Mouse (Mus musculus) neural tube, embryonic 14.5 days (tissue): ENCODE measurements at regions not wholly inside any gene's neighbourhood (a gene's known extent, or its start where the extent isn't known, plus 50 kb on each side); places are given as distances from the start of the nearest gene placed in this dataset.
A peak's percentile ranks its signal among the peaks of the same experiment; 100 is the strongest.

Experiments
- ATAC-seq: fragments of 200-750 bp; cut with Nextera tagmentation; 2 replicates; pipeline ENCODE4 v1.8.0; 2017; ENCODE audit warnings: low read depth, mild to moderate bottlenecking, moderate TSS enrichment, moderate library complexity
- H3K27ac ChIP-seq: fragments of 300-500 bp; sonication (generic); 2 replicates; pipeline ENCODE4 v1.5.1; 2014; ENCODE audit warnings: low read depth, mild to moderate bottlenecking, control low read depth, low read length, moderate library complexity, mixed read lengths
- H3K27me3 ChIP-seq: fragments of 300-500 bp; sonication (generic); 2 replicates; pipeline ENCODE4 v1.6.1; 2014; ENCODE audit warnings: low read length; ENCODE audit not compliant: control insufficient read depth, insufficient read depth
- H3K36me3 ChIP-seq: fragments of 300-500 bp; sonication (generic); 2 replicates; pipeline ENCODE4 v1.6.1; 2014; ENCODE audit warnings: low read length, mixed read lengths; ENCODE audit not compliant: control insufficient read depth, insufficient read depth
- H3K4me1 ChIP-seq: fragments of 300-500 bp; sonication (generic); 2 replicates; pipeline ENCODE4 v1.6.1; 2014; ENCODE audit warnings: low read length; ENCODE audit not compliant: control insufficient read depth, insufficient read depth
- H3K4me2 ChIP-seq: fragments of 300-500 bp; sonication (generic); 2 replicates; pipeline ENCODE4 v1.6.1; 2014; ENCODE audit warnings: mild to moderate bottlenecking, low read depth, low read length, control low read depth
- H3K4me3 ChIP-seq: fragments of 300-500 bp; sonication (generic); 2 replicates; pipeline ENCODE4 v1.5.1; 2014; ENCODE audit warnings: low read depth, low read length, control low read depth, mixed read lengths
- H3K9ac ChIP-seq: fragments of 300-500 bp; sonication (generic); replicated peaks from 2 replicates; pipeline ENCODE4 v1.6.1; 2014; ENCODE audit warnings: low read depth, mild to moderate bottlenecking, control low read depth, low read length, mixed read lengths
- H3K9me3 ChIP-seq: fragments of 300-500 bp; sonication (generic); 2 replicates; pipeline ENCODE4 v1.6.1; 2016; ENCODE audit warnings: low read length; ENCODE audit not compliant: control insufficient read depth
- WGBS: fragments of 180-500 bp; shearing (Covaris S2); extraction: QIAGEN DNeasy Blood & Tissue Kit; methylation state at CpG from one replicate; pipeline ENCODE4 v1.1.7; 2014; 5-methylcytosine and 5-hydroxymethylcytosine counted together

DNA sequence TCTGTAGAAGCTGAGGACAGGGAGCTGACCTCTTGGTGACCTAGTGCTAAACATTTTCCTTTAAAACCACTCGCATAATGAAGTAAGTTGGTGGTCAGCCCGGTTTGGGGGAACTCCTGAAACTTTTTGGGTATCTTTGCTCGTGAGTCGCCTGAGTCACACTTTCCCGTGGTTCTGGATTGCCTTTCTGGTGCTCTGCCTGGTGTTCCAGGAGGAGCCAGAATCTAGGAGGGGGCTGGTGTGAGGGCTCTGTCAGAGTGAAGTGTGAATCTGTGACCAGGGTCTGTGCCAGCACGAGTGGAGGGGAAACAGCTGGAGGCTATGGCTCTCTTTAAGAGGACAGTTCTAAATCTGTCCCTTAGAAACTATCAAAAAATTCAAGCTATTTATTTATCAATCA is 141.8 kb upstream of the Rap1b start:
- no peak for ATAC-seq
- Histone ChIP-seq H3K4me3 (no peak overlapping the region), H3K4me2 (no peak overlapping the region), H3K4me1 (peaks cover 3% of the 10 kb centered on the region; the same call in 1 of the 2 replicates), H3K36me3 (no peaks in the 10 kb centered on the region), H3K27ac (no peak overlapping the region), H3K27me3 (no peaks in the 10 kb centered on the region), H3K9me3 (no peaks in the 10 kb centered on the region), H3K9ac (no peak overlapping the region)
- 72% methylated on average over 6 of the region's 6 CpGs for WGBS

DNA sequence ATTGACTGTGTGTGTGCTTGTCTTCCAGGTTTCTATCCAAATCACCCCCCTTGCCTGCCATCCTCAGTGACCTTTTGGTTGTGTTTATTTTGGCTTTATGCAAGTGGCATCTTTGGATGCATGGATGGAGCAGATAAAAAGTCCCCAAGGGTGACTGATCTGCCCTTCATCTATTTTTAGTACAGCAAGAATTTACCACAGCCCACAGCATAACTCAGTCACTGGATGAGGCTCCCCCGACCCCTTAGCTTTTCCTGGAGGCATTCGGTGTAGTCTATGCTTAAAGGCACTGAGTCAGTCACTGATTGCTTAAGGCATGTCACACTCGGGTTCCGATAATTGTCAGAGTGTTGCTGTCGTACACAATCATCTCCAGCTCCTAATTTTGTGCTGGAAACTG is 142.2 kb upstream of the Rap1b start:
- H3K36me3 ChIP-seq: no peaks in the 10 kb centered on the region
- ATAC-seq: no peak
- H3K4me2 ChIP-seq: no peak overlapping the region
- no peaks in the 10 kb centered on the region for H3K9me3 ChIP-seq
- no peaks in the 10 kb centered on the region for H3K27me3 ChIP-seq
- no peak overlapping the region for H3K9ac ChIP-seq
- H3K4me1 ChIP-seq: no peaks in the 10 kb centered on the region
- no peak overlapping the region for H3K4me3 ChIP-seq
- no peak overlapping the region for H3K27ac ChIP-seq
- 80% methylated on average over 5 of the region's 5 CpGs for WGBS

- H3K36me3 ChIP-seq: no peaks in the 10 kb centered on the region
- 76% methylated on average over 1 of the region's 1 CpGs for WGBS
Measured at GRCm38 (mm10) chr10:117991176-117991575, 145.3 kb upstream of the Rap1b start.

GRCm38 (mm10) chr10:117992317-117992716 is 146.5 kb upstream of the Rap1b start:
- Histone ChIP-seq H3K27ac (no peak overlapping the region), H3K36me3 (no peaks in the 10 kb centered on the region), H3K9ac (no peak overlapping the region), H3K4me3 (no peak overlapping the region), H3K9me3 (no peaks in the 10 kb centered on the region), H3K27me3 (no peaks in the 10 kb centered on the region), H3K4me2 (no peak overlapping the region), H3K4me1 (peaks cover 11% of the 10 kb centered on the region)
- 76% methylated on average over 9 of the region's 9 CpGs for WGBS
- no peak for ATAC-seq

More at GRCm38 (mm10) chr10:117991176-117991575, 145.3 kb upstream of the Rap1b start:
- Histone ChIP-seq H3K4me1 (peaks cover 11% of the 10 kb centered on the region), H3K9me3 (no peaks in the 10 kb centered on the region), H3K27ac (no peak overlapping the region), H3K27me3 (no peaks in the 10 kb centered on the region), H3K4me2 (no peak overlapping the region), H3K9ac (no peak overlapping the region), H3K4me3 (no peak overlapping the region)
- no peak for ATAC-seq

DNA sequence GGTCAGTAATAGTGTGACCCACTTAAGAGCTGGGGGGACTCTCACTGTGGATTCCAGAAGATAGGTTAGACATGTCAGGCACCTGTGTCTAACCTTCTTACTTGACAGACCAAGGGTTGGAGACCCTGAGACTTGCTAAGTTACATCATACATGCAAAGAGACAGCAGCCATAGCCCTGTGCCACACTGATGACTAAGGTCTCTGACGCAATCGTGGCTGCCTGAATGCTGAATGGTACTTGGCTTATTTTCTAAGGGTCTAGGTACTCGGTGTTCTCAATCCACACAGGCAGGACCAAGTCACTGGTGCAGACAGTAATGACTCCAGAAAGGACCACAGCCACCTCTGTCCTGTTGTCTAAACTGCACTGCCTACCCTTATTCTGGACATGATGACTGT is 147.8 kb upstream of the Mdm1 start:
- H3K27ac ChIP-seq: no peak overlapping the region
- peaks cover 11% of the 10 kb centered on the region for H3K4me1 ChIP-seq
- 88% methylated on average over 3 of the region's 3 CpGs for WGBS
- H3K9me3 ChIP-seq: no peaks in the 10 kb centered on the region
- no peaks in the 10 kb centered on the region for H3K36me3 ChIP-seq
- H3K4me3 ChIP-seq: no peak overlapping the region
- no peaks in the 10 kb centered on the region for H3K27me3 ChIP-seq
- H3K4me2 ChIP-seq: no peak overlapping the region
- no peak overlapping the region for H3K9ac ChIP-seq
- no peak for ATAC-seq

- no peaks in the 10 kb centered on the region for H3K9me3 ChIP-seq
- no peaks in the 10 kb centered on the region for H3K27me3 ChIP-seq
- no peaks in the 10 kb centered on the region for H3K36me3 ChIP-seq
- peak overlapping the region; percentile 35; the same call in 1 of the 2 replicates for H3K4me2 ChIP-seq
- H3K4me1 ChIP-seq: peaks cover 11% of the 10 kb centered on the region
- ATAC-seq: peak; percentile 65
- H3K9ac ChIP-seq: no peak overlapping the region
- WGBS: 14% methylated on average over 9 of the region's 9 CpGs
- peak overlapping the region; percentile 74 for H3K27ac ChIP-seq
- H3K4me3 ChIP-seq: peak overlapping the region; percentile 6; the same call in 1 of the 2 replicates
Measured at GRCm38 (mm10) chr10:117994768-117995167, 146.8 kb upstream of the Mdm1 start.

DNA sequence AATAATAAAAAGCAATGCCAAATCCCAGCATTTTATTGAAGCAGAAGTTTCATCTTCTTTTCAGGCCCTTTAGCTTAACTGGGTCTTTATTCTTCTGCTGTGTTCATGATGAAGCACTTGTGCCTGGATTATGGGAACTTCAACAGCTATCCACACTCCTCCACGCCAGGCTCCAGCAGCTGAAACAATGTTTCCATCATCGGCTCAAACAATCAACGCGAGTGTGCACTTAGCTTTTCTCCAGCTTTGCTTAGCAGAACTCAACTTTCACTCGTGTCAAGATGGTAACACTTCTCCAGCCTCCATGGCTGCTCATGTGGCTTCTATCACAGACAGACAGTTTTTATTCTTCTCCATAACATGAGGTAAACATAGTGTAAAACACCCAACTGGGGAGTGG is 143.8 kb upstream of the Mdm1 start:
- Histone ChIP-seq H3K4me3 (no peak overlapping the region), H3K9ac (no peak overlapping the region), H3K36me3 (no peaks in the 10 kb centered on the region), H3K4me2 (no peak overlapping the region), H3K27me3 (no peaks in the 10 kb centered on the region), H3K27ac (no peak overlapping the region), H3K9me3 (no peaks in the 10 kb centered on the region), H3K4me1 (peaks cover 11% of the 10 kb centered on the region)
- 88% methylated on average over 5 of the region's 5 CpGs for WGBS
- no peak for ATAC-seq

DNA sequence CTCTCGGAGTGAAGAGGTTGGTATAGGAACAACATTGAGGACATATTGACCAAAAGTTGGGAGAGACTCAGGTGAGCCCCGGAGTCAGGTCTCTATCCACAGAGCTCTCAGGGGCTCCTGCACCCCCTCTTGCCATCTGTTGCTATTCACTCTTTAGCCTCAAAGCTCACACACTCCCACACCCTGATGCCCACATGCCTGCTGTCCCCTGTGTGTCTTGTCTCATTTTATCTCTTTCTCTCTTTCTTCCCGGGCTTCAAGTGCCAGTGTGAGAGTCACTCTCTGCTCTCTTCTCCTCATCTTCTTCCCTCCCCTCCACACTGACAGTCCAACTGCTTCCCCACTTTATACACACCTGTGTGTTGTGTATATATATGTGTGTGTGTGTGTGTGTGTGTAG is 141.0 kb upstream of the Mdm1 start:
- Histone ChIP-seq H3K36me3 (no peaks in the 10 kb centered on the region), H3K4me3 (no peak overlapping the region), H3K9me3 (no peaks in the 10 kb centered on the region), H3K9ac (no peak overlapping the region), H3K27me3 (no peaks in the 10 kb centered on the region), H3K27ac (no peak overlapping the region), H3K4me2 (no peak overlapping the region), H3K4me1 (peaks cover 9% of the 10 kb centered on the region)
- 89% methylated on average over 3 of the region's 3 CpGs for WGBS
- ATAC-seq: no peak

- H3K4me3 ChIP-seq: no peak overlapping the region
- no peak overlapping the region for H3K27ac ChIP-seq
- no peak overlapping the region for H3K4me2 ChIP-seq
- H3K9ac ChIP-seq: no peak overlapping the region
- no peaks in the 10 kb centered on the region for H3K36me3 ChIP-seq
- peaks cover 4% of the 10 kb centered on the region; the same call in 1 of the 2 replicates for H3K4me1 ChIP-seq
- no peaks in the 10 kb centered on the region for H3K9me3 ChIP-seq
- no peak for ATAC-seq
- 50% methylated on average over 4 of the region's 4 CpGs for WGBS
- no peaks in the 10 kb centered on the region for H3K27me3 ChIP-seq
Measured at GRCm38 (mm10) chr10:118001501-118001900, 140.1 kb upstream of the Mdm1 start.

- ATAC-seq: no peak
- WGBS: 82% methylated on average over 7 of the region's 7 CpGs
- peaks cover 4% of the 10 kb centered on the region; the same call in 1 of the 2 replicates for H3K4me1 ChIP-seq
- H3K4me2 ChIP-seq: no peak overlapping the region
- no peaks in the 10 kb centered on the region for H3K36me3 ChIP-seq
- H3K9ac ChIP-seq: no peak overlapping the region
- no peak overlapping the region for H3K27ac ChIP-seq
- H3K4me3 ChIP-seq: no peak overlapping the region
- H3K27me3 ChIP-seq: no peaks in the 10 kb centered on the region
- no peaks in the 10 kb centered on the region for H3K9me3 ChIP-seq
Measured at GRCm38 (mm10) chr10:118001971-118002370, 139.6 kb upstream of the Mdm1 start.
